Mouse (Mus musculus) layer of hippocampus, adult 18-20 months (tissue): ENCODE measurements around the gene Zfp512b. TPM values are rescaled to one million over a fixed set of nuclear protein-coding genes. Genes with fewer than 3 reads are reported as not detected.

Experiments
- microRNA-seq, 2 experiments: library from miRNA; unstranded; fragments of <30 nt; microRNA quantifications; one replicate each; pipeline ENCODE4 v1.2.0; 2021
- total RNA-seq, 2 experiments: library from RNA; stranded (reverse); gene quantifications; 2 replicates each; pipeline ENCODE4 v1.2.3; 2021

Zfp512b gene
- total RNA-seq, 2 experiments from 2014 or later = 81.0 to 88.4 TPM

Small RNA genes within 50 kb of the gene (microRNA-seq; reads per million reads assigned to microRNA genes)
- 0 reads per million in 2 experiments for gene Mir7006

Other genes starting within 250 kb of the Zfp512b start
- 10 to 100 TPM; 70.2 to 71.1 TPM for gene Zgpat, start 227.9 kb downstream of the Zfp512b start, total RNA-seq
- gene Arfrp1, start 227.4 kb downstream of the Zfp512b start, total RNA-seq = 10 to 100 TPM; 41.1 to 46.0 TPM
- gene Lime1, start 212.7 kb downstream of the Zfp512b start, total RNA-seq = 10 to 100 TPM; 37.1 to 43.2 TPM
- gene Zbtb46, start 133.4 kb downstream of the Zfp512b start, total RNA-seq = 1 to 10 TPM; 8.0 to 8.4 TPM
- gene Abhd16b, start 99.6 kb downstream of the Zfp512b start, total RNA-seq = not detected
- gene Tpd52l2, start 95.7 kb downstream of the Zfp512b start, total RNA-seq = 10 to 100 TPM; 71.5 to 78.4 TPM
- 100 to 1,000 TPM; 274 to 282 TPM for gene Dnajc5, start 72.3 kb downstream of the Zfp512b start, total RNA-seq
- gene Uckl1, start 7.9 kb downstream of the Zfp512b start, total RNA-seq = 10 to 100 TPM; 54.2 to 63.3 TPM
- gene Prpf6, start 935 bp downstream of the Zfp512b start, total RNA-seq = 10 to 100 TPM; 60.9 to 61.6 TPM
- 10 to 100 TPM; 12.0 to 13.2 TPM for gene Samd10, start 6.4 kb upstream of the Zfp512b start, total RNA-seq
- 1 to 10 TPM in 1 of 2 experiments, under 1 TPM in 1; 0.91 to 2.1 TPM for gene Gm29797, start 64.2 kb upstream of the Zfp512b start, total RNA-seq
- 10 to 100 TPM; 11.3 to 12.6 TPM for gene Sox18, start 78.8 kb upstream of the Zfp512b start, total RNA-seq
- 10 to 100 TPM; 48.3 to 55.1 TPM for gene Tcea2, start 87.5 kb upstream of the Zfp512b start, total RNA-seq
- gene Rgs19, start 101.2 kb upstream of the Zfp512b start, total RNA-seq = 10 to 100 TPM; 41.7 to 47.2 TPM
- gene Lkaaear1, start 105.6 kb upstream of the Zfp512b start, total RNA-seq = not detected
- gene Oprl1, start 122.2 kb upstream of the Zfp512b start, total RNA-seq = 10 to 100 TPM; 50.6 to 52.4 TPM
- 10 to 100 TPM; 26.0 to 28.5 TPM for gene Myt1, start 170.5 kb upstream of the Zfp512b start, total RNA-seq
- gene Pcmtd2, start 245.1 kb upstream of the Zfp512b start, total RNA-seq = 10 to 100 TPM; 86.1 to 89.1 TPM